Mouse (Mus musculus) left cerebral cortex, adult 8-10 months (tissue): ENCODE data around the gene Cyp19a1. TPM values are rescaled to one million over a fixed set of nuclear protein-coding genes. Genes with fewer than 3 reads are reported as not detected.

Source experiments
- DNase-seq, 2 experiments: peaks; one replicate each; pipeline ENCODE4 v3.0.0; 2022; ENCODE audit warnings: low spot score in 2 of 2
- total RNA-seq, 4 experiments: library from RNA; stranded (reverse); gene quantifications; 2 replicates each; pipeline ENCODE4 v1.2.4; 2022

Gene Cyp19a1
- total RNA-seq, 4 experiments from 2014 or later = 0.27 to 0.28 TPM; not detected in 2

DNA sequence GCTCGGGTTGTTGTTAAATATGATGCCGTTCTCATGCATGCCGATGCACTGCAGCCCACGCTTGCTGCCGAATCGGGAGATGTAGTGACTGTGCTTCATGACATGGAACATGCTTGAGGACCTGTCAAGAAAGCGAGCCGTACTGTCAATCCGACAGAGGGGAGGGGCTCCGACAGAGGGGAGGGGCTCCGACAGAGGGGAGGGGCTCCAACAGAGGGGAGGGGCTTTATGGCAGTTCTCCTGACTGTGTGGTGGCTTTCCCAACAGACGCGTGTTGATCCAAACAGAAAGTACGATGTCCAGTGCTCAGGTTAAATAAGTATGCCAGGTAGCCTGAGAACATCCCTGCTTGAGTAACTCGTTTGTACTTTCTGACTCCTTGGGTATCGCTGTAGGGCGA lies 87.7 kb downstream of the Cyp19a1 start:
- no peak for DNase-seq

DNA sequence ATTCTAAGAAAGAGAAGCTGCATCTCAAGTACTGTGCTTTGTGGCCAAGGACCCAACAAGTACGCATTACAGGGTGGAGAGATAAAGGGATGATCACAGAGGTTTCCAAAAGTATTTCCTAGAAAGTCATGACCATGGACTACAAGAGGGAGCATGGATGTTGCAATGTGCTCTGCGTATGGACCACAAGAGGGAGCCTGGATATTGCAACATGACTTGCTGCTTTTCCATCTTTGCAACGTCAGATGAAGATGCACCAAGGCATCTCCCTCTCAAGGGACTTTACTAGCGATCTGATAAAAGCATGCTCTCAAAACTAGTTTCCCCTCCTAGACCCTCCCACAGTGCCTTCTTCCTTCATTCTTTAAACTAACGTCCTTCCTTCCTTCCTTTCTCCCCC lies 98.4 kb downstream of the Cyp19a1 start:
- no peak for DNase-seq

DNA sequence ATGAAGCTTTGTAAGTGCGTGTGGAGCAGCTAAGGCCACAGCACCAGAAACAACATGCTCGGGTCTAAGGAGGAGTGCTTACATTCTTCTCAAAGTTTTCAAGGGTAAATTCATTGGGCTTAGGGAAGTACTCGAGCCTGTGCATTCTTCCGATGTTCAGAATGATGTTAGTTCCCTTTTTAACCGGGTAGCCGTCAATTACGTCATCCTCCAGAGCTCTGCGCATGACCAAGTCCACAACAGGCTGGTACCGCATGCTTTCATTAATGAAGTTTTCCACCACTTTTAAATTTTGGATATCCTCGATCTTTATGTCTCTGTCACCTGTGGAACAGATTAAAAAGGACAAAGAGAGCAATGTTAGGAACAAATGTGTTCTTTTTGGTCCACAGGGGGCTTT lies 99.5 kb downstream of the Cyp19a1 start:
- no peak for DNase-seq

DNA sequence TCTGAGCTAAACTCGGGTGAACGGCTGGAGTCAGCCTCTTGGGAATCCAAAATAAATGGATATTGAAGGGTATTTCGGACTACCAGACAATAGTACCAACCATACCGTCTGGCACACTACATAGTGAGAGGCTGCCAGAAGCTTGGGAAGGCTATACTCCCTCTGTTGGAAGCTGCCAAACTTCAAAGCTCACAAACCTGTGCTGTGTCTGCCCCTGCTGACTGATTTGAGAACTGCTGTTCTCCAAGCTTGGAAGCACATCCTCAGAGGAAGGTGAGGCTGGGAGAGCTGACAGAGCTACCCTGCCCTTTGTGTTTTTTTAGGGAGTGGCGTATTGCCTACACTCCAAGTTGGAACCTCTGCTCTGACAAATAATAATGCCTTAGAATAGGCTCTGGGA lies 104.8 kb downstream of the Cyp19a1 start:
- no peak for DNase-seq

DNA sequence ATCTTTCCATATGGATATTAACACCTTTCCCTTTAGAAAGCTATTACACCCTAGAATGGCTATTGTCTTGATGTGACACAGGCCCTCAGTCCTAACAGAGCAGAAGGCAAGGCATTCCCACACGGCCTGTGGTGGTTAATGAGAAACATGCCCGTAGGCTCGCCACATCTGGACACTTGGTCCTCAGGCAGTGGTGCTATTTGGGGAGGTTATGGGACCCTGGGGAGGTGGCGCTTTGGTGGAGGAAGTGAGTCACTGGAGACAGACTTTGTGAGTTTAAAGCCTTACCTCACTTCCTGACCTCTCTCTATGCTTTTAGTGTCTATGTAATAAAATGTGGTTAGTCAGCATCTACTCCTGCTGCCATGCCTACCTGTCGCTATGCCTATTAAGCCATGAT lies 114.2 kb downstream of the Cyp19a1 start:
- no peak for DNase-seq

DNA sequence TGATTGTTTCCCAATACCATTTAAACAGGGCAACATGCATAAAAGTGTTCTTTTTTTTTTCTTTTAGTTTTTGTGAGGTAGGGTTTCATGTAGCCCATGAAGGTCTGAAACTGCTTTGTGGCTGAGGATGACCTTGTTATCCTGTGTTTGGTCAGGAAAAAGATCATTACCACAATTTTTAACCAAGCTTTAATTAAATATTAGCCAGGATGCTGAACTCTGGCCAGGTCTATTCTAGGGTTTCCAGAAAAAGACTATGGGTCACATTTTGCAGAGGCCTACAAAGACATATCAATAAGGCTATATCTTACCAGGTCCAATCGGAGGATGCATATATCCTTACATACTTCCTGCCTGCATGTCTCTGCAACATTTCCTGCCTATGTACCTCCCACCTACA lies 128.7 kb downstream of the Cyp19a1 start:
- DNase-seq = no peak

Other genes with a start within 250 kb of the Cyp19a1 start
- 1 to 10 TPM; 8.0 to 10.0 (median 8.2) TPM for gene Tnfaip8l3, start 199.7 kb downstream of the Cyp19a1 start, total RNA-seq
- gene Gldn, start 18.4 kb upstream of the Cyp19a1 start, total RNA-seq = 1 to 10 TPM; 1.1 to 2.4 (median 1.3) TPM
- gene Dmxl2, start 233.5 kb upstream of the Cyp19a1 start, total RNA-seq = 100 to 1,000 TPM; 185 to 210 (median 193) TPM